Mouse (Mus musculus): Measurements from ENCODE around the gene Rab6a.

The Rab6a gene

GRCm38 (mm10) chr7:100624538-100624937 is 17.3 kb downstream of the Rab6a start:
- DNase-seq, result peak; percentile 91

- DNase-seq, result no peak
Measured at GRCm38 (mm10) chr7:100637657-100638056, 30.4 kb downstream of the Rab6a start.

GRCm38 (mm10) chr7:100642413-100642812 is 35.2 kb downstream of the Rab6a start:
- no peak for DNase-seq

- DNase-seq, result peak; percentile 43
Measured at GRCm38 (mm10) chr7:100645147-100645546, 37.9 kb downstream of the Rab6a start.

- DNase-seq, result no peak
Measured at GRCm38 (mm10) chr7:100649095-100649494, 41.9 kb downstream of the Rab6a start.

GRCm38 (mm10) chr7:100649826-100650225 is 42.6 kb downstream of the Rab6a start:
- DNase-seq, result no peak

- no peak for DNase-seq
Measured at GRCm38 (mm10) chr7:100650421-100650820, 43.2 kb downstream of the Rab6a start.

- no peak for DNase-seq
Measured at GRCm38 (mm10) chr7:100651011-100651410, 43.8 kb downstream of the Rab6a start.

GRCm38 (mm10) chr7:100653480-100654266 is 46.5 kb downstream of the Rab6a start:
- DNase-seq, result no peak

- DNase-seq, result no peak
Measured at GRCm38 (mm10) chr7:100654441-100654840, 47.2 kb downstream of the Rab6a start.

- no peak for DNase-seq
Measured at GRCm38 (mm10) chr7:100656739-100657138, 49.5 kb downstream of the Rab6a start.

- DNase-seq, result peak; percentile 43
Measured at GRCm38 (mm10) chr7:100658093-100658578, 50.9 kb downstream of the Rab6a start.

- no peak for DNase-seq
Measured at GRCm38 (mm10) chr7:100661264-100661663, 54.1 kb downstream of the Rab6a start.

GRCm38 (mm10) chr7:100662231-100662630 is 55.0 kb downstream of the Rab6a start, which contains the start of gene Plekhb1:
Plekhb1 (minus strand) TSS chr7:100662414.
- no peak for DNase-seq

- DNase-seq, result peak; percentile 91
Measured at GRCm38 (mm10) chr7:100663190-100663589, 56.0 kb downstream of the Rab6a start.

- DNase-seq, result no peak
Measured at GRCm38 (mm10) chr7:100663729-100664304, 56.6 kb downstream of the Rab6a start.

GRCm38 (mm10) chr7:100670646-100671045 is 63.4 kb downstream of the Rab6a start:
- no peak for DNase-seq

- no peak for DNase-seq
Measured at GRCm38 (mm10) chr7:100673452-100673851, 66.2 kb downstream of the Rab6a start.

- DNase-seq, result no peak
Measured at GRCm38 (mm10) chr7:100674941-100675340, 67.7 kb downstream of the Rab6a start.

- no peak for DNase-seq
Measured at GRCm38 (mm10) chr7:100678052-100678451, 70.8 kb downstream of the Rab6a start.

- DNase-seq, result no peak
Measured at GRCm38 (mm10) chr7:100678948-100679880, 72.0 kb downstream of the Rab6a start.

GRCm38 (mm10) chr7:100681132-100681531 is 73.9 kb downstream of the Rab6a start:
- DNase-seq, result no peak

GRCm38 (mm10) chr7:100683241-100683640 is 76.0 kb downstream of the Rab6a start:
- DNase-seq, result no peak

All from kidney, adult 11 months (tissue).